Mouse (Mus musculus): ENCODE data around the gene Prrg1. TPM values are rescaled to one million over a fixed set of nuclear protein-coding genes. Genes with fewer than 3 reads are reported as not detected.
"Not testable (repeated sequence)": the region's sequence is repeated elsewhere in the genome, so short reads cannot be mapped to it uniquely, and the experiment has no call there.

Prrg1 gene
- polyA plus RNA-seq, 1 experiment from 2014 or later, result 13.2 TPM

DNA sequence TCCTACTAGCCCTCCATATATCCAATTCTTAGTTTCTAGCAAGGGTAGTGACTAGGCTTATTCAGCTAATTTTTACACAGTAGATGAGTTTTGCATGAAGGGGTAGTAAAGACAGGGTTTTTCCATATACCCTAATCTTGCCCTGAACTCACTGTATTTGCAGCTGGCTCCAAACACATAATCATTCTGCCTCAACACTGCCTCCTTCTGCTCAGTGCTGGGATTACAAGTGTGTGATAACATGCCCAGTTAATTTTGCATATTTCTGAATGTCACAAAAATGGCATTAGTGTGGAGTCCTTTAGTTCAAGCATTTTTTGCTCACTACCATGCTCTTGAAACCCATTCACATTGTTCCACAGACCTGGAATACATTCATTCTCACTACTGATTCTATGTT lies 44.0 kb downstream of the Prrg1 start:
- Histone ChIP-seq H3K27ac (replicated peaks; ENCODE audit: low read depth, low read length) (no peak overlapping the region), H3K4me1 (ENCODE audit: control insufficient read depth, insufficient read depth, low read length) (no peaks in the 10 kb centered on the region), H3K9me3 (replicated peaks; ENCODE audit: control insufficient read depth, low read length) (no peaks in the 10 kb centered on the region), H3K36me3 (replicated peaks; ENCODE audit: control insufficient read depth, insufficient read depth, low read depth, low read length) (no peaks in the 10 kb centered on the region), H3K4me3 (ENCODE audit: low read depth, low read length) (no peak overlapping the region), H3K27me3 (ENCODE audit: control insufficient read depth, insufficient read depth, low read length) (no peaks in the 10 kb centered on the region), H3K4me2 (ENCODE audit: low read depth, low read length) (no peak overlapping the region), H3K9ac (replicated peaks; ENCODE audit: low read length) (no peak overlapping the region)
- no peak for ATAC-seq (replicated peaks; ENCODE audit: insufficient number of reproducible peaks, low FRiP score, low TSS enrichment, low read depth)
- no peak for DNase-seq (ENCODE audit: low spot score)

DNA sequence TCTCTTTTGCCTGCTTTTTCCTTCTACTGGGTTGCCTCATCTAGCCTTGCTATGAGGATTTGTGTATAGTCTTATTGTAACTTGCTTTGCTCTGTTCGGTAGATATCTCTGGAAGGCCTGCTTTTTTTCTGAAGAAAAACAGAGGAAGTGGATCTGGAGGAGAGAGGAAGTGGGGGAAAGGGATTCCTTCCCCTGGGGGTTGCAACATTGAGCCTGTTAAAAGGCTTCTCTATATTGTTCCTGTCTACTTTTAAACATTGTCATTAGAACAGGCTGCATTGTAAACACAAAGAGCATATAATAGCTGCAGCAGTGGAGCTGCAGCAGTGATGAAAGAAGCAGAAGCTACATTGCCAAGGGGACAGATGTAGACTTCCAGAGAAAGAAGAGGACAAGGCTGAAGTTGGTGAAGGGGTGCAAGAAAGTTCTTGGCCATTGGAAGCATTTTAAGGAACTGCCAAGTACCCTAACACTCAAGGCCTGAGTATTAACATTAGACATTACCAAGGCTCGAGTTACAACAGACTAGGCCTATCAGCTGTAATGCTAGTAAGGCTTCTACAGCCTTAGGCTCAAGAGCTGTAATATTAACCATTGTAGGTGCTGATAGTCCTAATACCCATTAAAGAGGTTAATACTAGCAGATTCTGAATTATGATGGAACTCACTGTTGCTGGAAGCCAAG lies 44.9 kb downstream of the Prrg1 start:
- WGBS, result 63% methylated on average over 2 of the region's 2 CpGs
- Histone ChIP-seq H3K9me3 (replicated peaks; ENCODE audit: control insufficient read depth, low read length) (no peaks in the 10 kb centered on the region), H3K4me2 (ENCODE audit: low read depth, low read length) (no peak overlapping the region), H3K4me3 (ENCODE audit: low read depth, low read length) (no peak overlapping the region), H3K27me3 (ENCODE audit: control insufficient read depth, insufficient read depth, low read length) (no peaks in the 10 kb centered on the region), H3K36me3 (replicated peaks; ENCODE audit: control insufficient read depth, insufficient read depth, low read depth, low read length) (no peaks in the 10 kb centered on the region), H3K4me1 (ENCODE audit: control insufficient read depth, insufficient read depth, low read length) (no peaks in the 10 kb centered on the region), H3K9ac (replicated peaks; ENCODE audit: low read length) (no peak overlapping the region), H3K27ac (replicated peaks; ENCODE audit: low read depth, low read length) (no peak overlapping the region)
- ATAC-seq (replicated peaks; ENCODE audit: insufficient number of reproducible peaks, low FRiP score, low TSS enrichment, low read depth) (no peak), DNase-seq (ENCODE audit: low spot score) (no peak)

DNA sequence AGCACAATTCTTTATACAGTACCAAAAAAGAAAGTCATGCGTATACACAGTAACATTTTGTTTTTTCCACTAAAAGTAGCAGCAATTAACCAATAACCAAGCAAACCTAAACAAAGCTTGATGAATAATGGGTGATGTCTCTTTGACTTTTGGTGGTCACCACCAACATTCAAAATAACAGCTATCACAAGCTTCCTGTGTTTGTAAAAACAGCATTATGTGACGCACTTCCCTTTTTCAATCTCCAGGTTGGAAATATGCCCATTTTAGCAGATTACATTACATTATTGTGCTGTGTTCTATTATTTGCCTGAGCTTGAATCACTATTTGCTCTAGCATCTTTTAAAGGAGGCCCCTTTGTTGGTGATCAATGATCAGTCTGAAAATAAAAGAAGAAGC lies 65.4 kb downstream of the Prrg1 start:
- no peak for ATAC-seq (replicated peaks; ENCODE audit: insufficient number of reproducible peaks, low FRiP score, low TSS enrichment, low read depth)
- H3K4me2 ChIP-seq (ENCODE audit: low read depth, low read length), result no peak overlapping the region
- no peaks in the 10 kb centered on the region for H3K9me3 ChIP-seq (replicated peaks; ENCODE audit: control insufficient read depth, low read length)
- no peaks in the 10 kb centered on the region for H3K4me1 ChIP-seq (ENCODE audit: control insufficient read depth, insufficient read depth, low read length)
- H3K27me3 ChIP-seq (ENCODE audit: control insufficient read depth, insufficient read depth, low read length), result no peaks in the 10 kb centered on the region
- no peaks in the 10 kb centered on the region for H3K36me3 ChIP-seq (replicated peaks; ENCODE audit: control insufficient read depth, insufficient read depth, low read depth, low read length)
- no peak overlapping the region for H3K4me3 ChIP-seq (ENCODE audit: low read depth, low read length)
- DNase-seq (ENCODE audit: low spot score), result no peak
- H3K27ac ChIP-seq (replicated peaks; ENCODE audit: low read depth, low read length), result no peak overlapping the region
- H3K9ac ChIP-seq (replicated peaks; ENCODE audit: low read length), result no peak overlapping the region
- 95% methylated on average over 2 of the region's 2 CpGs for WGBS

DNA sequence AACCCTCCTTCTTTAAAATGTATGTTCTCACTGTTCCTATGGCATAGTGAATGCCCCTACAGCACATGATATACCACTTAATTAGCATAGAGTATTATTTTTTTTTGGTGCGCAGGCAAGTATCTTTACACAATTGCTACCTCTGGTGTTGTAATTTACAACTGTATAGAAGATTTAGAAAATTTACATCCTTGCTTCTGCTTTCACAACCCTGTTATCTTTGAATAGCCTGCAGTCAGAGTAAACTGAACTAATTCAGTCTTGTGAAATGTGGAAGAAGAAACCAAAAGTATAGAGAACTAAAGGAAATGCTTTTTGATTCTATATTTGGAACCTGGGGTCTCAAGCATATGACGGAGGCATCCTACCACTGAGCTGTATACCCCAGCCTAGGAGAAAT lies 100.7 kb downstream of the Prrg1 start:
- DNase-seq (ENCODE audit: low spot score), result no peak
- no peaks in the 10 kb centered on the region for H3K27me3 ChIP-seq (ENCODE audit: control insufficient read depth, insufficient read depth, low read length)
- no peak overlapping the region for H3K4me3 ChIP-seq (ENCODE audit: low read depth, low read length)
- H3K9me3 ChIP-seq (replicated peaks; ENCODE audit: control insufficient read depth, low read length), result no peaks in the 10 kb centered on the region
- H3K4me1 ChIP-seq (ENCODE audit: control insufficient read depth, insufficient read depth, low read length), result no peaks in the 10 kb centered on the region
- H3K36me3 ChIP-seq (replicated peaks; ENCODE audit: control insufficient read depth, insufficient read depth, low read depth, low read length), result no peaks in the 10 kb centered on the region
- no peak overlapping the region for H3K9ac ChIP-seq (replicated peaks; ENCODE audit: low read length)
- no peak for ATAC-seq (replicated peaks; ENCODE audit: insufficient number of reproducible peaks, low FRiP score, low TSS enrichment, low read depth)
- H3K27ac ChIP-seq (replicated peaks; ENCODE audit: low read depth, low read length), result no peak overlapping the region
- no peak overlapping the region for H3K4me2 ChIP-seq (ENCODE audit: low read depth, low read length)
- 94% methylated on average over 2 of the region's 2 CpGs for WGBS

DNA sequence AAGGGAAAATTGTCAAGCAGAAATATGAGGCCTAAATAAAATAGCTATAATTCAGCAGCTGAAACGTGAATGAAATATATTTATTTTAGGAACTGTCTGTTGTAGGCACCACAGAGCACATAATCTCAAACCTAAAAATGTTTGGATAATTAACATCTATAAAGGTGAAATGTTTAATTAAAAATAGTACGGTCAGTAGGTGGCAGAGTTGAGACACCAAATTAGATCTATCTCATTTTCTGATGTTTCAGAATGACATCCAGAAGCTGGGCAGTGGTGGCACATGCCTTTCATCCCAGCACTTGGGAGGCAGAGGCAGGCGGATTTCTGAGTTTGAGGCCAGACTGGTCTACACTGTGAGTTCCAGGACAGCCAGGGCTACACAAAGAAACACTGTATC lies 104.0 kb downstream of the Prrg1 start:
- no peak overlapping the region for H3K27ac ChIP-seq (replicated peaks; ENCODE audit: low read depth, low read length)
- H3K9ac ChIP-seq (replicated peaks; ENCODE audit: low read length), result no peak overlapping the region
- whole genome bisulfite sequencing, result 68% methylated on average over 3 of the region's 3 CpGs
- ATAC-seq (replicated peaks; ENCODE audit: insufficient number of reproducible peaks, low FRiP score, low TSS enrichment, low read depth), result no peak
- H3K27me3 ChIP-seq (ENCODE audit: control insufficient read depth, insufficient read depth, low read length), result no peaks in the 10 kb centered on the region
- no peaks in the 10 kb centered on the region for H3K36me3 ChIP-seq (replicated peaks; ENCODE audit: control insufficient read depth, insufficient read depth, low read depth, low read length)
- no peaks in the 10 kb centered on the region for H3K4me1 ChIP-seq (ENCODE audit: control insufficient read depth, insufficient read depth, low read length)
- H3K4me2 ChIP-seq (ENCODE audit: low read depth, low read length), result no peak overlapping the region
- no peak overlapping the region for H3K4me3 ChIP-seq (ENCODE audit: low read depth, low read length)
- H3K9me3 ChIP-seq (replicated peaks; ENCODE audit: control insufficient read depth, low read length), result no peaks in the 10 kb centered on the region
- no peak for DNase-seq (ENCODE audit: low spot score)

DNA sequence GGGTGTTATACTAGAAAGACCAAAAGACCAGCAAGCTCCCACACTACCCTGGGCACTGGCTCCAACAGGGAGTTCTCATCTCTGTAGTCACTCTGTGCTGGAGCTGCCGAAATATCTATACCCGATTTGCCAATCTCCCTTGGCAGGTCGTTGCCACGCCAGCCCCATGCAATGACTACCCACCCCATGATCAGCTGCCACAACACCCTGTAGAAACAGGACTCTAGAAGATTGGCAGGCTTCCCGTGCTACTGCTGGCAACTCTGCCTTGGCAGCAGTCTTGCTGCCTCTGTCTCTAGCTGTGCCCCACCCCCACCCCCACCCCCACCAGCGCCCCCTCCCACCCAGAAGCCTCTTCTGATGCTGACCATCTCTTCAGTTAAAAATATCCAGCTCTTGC lies 149.3 kb downstream of the Prrg1 start:
- no peak for DNase-seq (ENCODE audit: low spot score)
- Histone ChIP-seq H3K36me3 (replicated peaks; ENCODE audit: control insufficient read depth, insufficient read depth, low read depth, low read length) (no peaks in the 10 kb centered on the region), H3K4me3 (ENCODE audit: low read depth, low read length) (no peak overlapping the region), H3K9me3 (replicated peaks; ENCODE audit: control insufficient read depth, low read length) (no peaks in the 10 kb centered on the region), H3K9ac (replicated peaks; ENCODE audit: low read length) (no peak overlapping the region), H3K4me2 (ENCODE audit: low read depth, low read length) (no peak overlapping the region), H3K4me1 (ENCODE audit: control insufficient read depth, insufficient read depth, low read length) (no peaks in the 10 kb centered on the region), H3K27ac (replicated peaks; ENCODE audit: low read depth, low read length) (no peak overlapping the region), H3K27me3 (ENCODE audit: control insufficient read depth, insufficient read depth, low read length) (no peaks in the 10 kb centered on the region)
- ATAC-seq (replicated peaks; ENCODE audit: insufficient number of reproducible peaks, low FRiP score, low TSS enrichment, low read depth), result no peak
- 72% methylated on average over 6 of the region's 6 CpGs for WGBS

DNA sequence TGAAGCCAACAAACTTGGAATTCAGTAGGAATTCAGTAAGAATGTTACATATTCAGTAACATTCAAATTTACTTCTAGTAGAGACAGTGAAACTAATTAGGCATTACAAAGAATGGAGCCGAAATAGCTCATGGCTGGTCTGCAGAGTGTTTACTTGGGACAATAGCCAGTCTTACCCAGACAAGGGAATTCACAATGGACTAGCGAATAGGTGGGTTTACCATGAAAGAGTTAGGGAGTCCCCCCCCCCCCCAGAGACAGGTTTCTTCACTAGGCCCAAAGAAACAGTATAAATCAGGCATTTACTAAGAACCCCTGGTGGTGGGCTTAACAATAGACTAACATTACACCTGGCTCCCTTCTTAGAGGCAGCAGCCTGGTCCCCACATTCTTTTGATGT lies 180.3 kb downstream of the Prrg1 start:
- H3K36me3 ChIP-seq (replicated peaks; ENCODE audit: control insufficient read depth, insufficient read depth, low read depth, low read length); ATAC-seq (replicated peaks; ENCODE audit: insufficient number of reproducible peaks, low FRiP score, low TSS enrichment, low read depth); H3K9ac ChIP-seq (replicated peaks; ENCODE audit: low read length); H3K9me3 ChIP-seq (replicated peaks; ENCODE audit: control insufficient read depth, low read length); H3K4me1 ChIP-seq (ENCODE audit: control insufficient read depth, insufficient read depth, low read length); H3K4me2 ChIP-seq (ENCODE audit: low read depth, low read length); H3K27ac ChIP-seq (replicated peaks; ENCODE audit: low read depth, low read length); H3K27me3 ChIP-seq (ENCODE audit: control insufficient read depth, insufficient read depth, low read length); H3K4me3 ChIP-seq (ENCODE audit: low read depth, low read length); DNase-seq (ENCODE audit: low spot score): not testable (repeated sequence)
- 80% methylated on average over 2 of the region's 2 CpGs for WGBS

Data from embryonic facial prominence, embryonic 11.5 days (tissue).